Mouse (Mus musculus) midbrain, embryonic 16.5 days (tissue): Measurements from ENCODE around the gene Pnn. TPM values are rescaled to one million over a fixed set of nuclear protein-coding genes. Genes with fewer than 3 reads are reported as not detected.

Experiments used
- ATAC-seq: fragments of 200-750 bp; cut with Nextera tagmentation; 2 replicates; pipeline ENCODE4 v1.8.0; 2017; ENCODE audit warnings: moderate TSS enrichment
- H3K27ac ChIP-seq: fragments of 300-500 bp; sonication (generic); 2 replicates; pipeline ENCODE4 v1.5.1; 2014; ENCODE audit warnings: mild to moderate bottlenecking, low read length, mixed read lengths
- H3K27me3 ChIP-seq: fragments of 300-500 bp; sonication (generic); 2 replicates; pipeline ENCODE4 v1.6.1; 2014; ENCODE audit warnings: low read depth, low read length, mixed read lengths; ENCODE audit not compliant: control insufficient read depth, insufficient read depth
- H3K36me3 ChIP-seq: fragments of 300-500 bp; sonication (generic); 2 replicates; pipeline ENCODE4 v1.6.1; 2014; ENCODE audit warnings: mild to moderate bottlenecking, low read length, moderate library complexity, mixed read lengths; ENCODE audit not compliant: control insufficient read depth, insufficient read depth
- H3K4me1 ChIP-seq: fragments of 300-500 bp; sonication (generic); 2 replicates; pipeline ENCODE4 v1.6.1; 2014; ENCODE audit warnings: mild to moderate bottlenecking, low read length, mixed read lengths; ENCODE audit not compliant: control insufficient read depth, insufficient read depth
- H3K4me2 ChIP-seq: fragments of 300-500 bp; sonication (generic); 2 replicates; pipeline ENCODE4 v1.6.1; 2014; ENCODE audit warnings: mild to moderate bottlenecking, low read length, mixed read lengths
- H3K4me3 ChIP-seq: fragments of 300-500 bp; sonication (generic); 2 replicates; pipeline ENCODE4 v1.5.1; 2014; ENCODE audit warnings: low read depth, mild to moderate bottlenecking, low read length, moderate library complexity, mixed read lengths
- H3K9ac ChIP-seq: fragments of 300-500 bp; sonication (generic); 2 replicates; pipeline ENCODE4 v1.6.1; 2014; ENCODE audit warnings: low read depth, low read length, mixed read lengths
- H3K9me3 ChIP-seq: fragments of 300-500 bp; sonication (generic); replicated peaks from 2 replicates; pipeline ENCODE4 v1.6.1; 2014; ENCODE audit warnings: mild to moderate bottlenecking, low read length, mixed read lengths; ENCODE audit not compliant: control insufficient read depth, poor library complexity, severe bottlenecking
- WGBS: fragments of 180-500 bp; shearing (Covaris S2); extraction: QIAGEN DNeasy Blood & Tissue Kit; methylation state at CpG from one replicate; pipeline ENCODE4 v1.1.7; 2014; 5-methylcytosine and 5-hydroxymethylcytosine counted together
- polyA plus RNA-seq: library from polyadenylated mRNA; unstranded; fragments of >200 nt; fragmentation: Nextera tagmentation; extraction: Ambion mirVana; gene quantifications from 2 replicates; pipeline ENCODE4 v1.2.1, GENCODE M21; 2015

The Pnn gene
- 85.6 and 90.5 TPM in 2 replicates for polyA plus RNA-seq

- Histone ChIP-seq H3K36me3 (peaks cover 21% of the 10 kb centered on the region), H3K4me3 (peak within 1 kb of the TSS; percentile 98), H3K27me3 (no peaks in the 10 kb centered on the region), H3K4me2 (peak within 1 kb of the TSS; percentile 96), H3K4me1 (peaks cover 11% of the 10 kb centered on the region), H3K9ac (peak within 1 kb of the TSS; percentile 100), H3K27ac (peak within 1 kb of the TSS; percentile 96), H3K9me3 (no peaks in the 10 kb centered on the region)
- under 1% methylated on average over 42 of the region's 43 CpGs for WGBS
- peak; percentile 100 for ATAC-seq
These were observed at the start of gene Pnn for GRCm38 (mm10) chr12:59066448-59067077. Gene Pnn, plus strand, starts transcription at chr12:59066884.

- Histone ChIP-seq H3K9ac (no peak overlapping the region), H3K4me2 (no peak overlapping the region), H3K36me3 (0 out of 2 replicates have a peak, but pooled peaks cover 4% of the 10 kb centered on the region), H3K4me1 (peaks cover 4% of the 10 kb centered on the region; the same call in 1 of the 2 replicates), H3K27me3 (no peaks in the 10 kb centered on the region), H3K27ac (no peak overlapping the region), H3K9me3 (no peaks in the 10 kb centered on the region), H3K4me3 (no peak overlapping the region)
- no peak for ATAC-seq
- 92% methylated on average over 8 of the region's 8 CpGs for WGBS
These were observed 48.7 kb upstream of the Pnn start for GRCm38 (mm10) chr12:59017970-59018369.

DNA sequence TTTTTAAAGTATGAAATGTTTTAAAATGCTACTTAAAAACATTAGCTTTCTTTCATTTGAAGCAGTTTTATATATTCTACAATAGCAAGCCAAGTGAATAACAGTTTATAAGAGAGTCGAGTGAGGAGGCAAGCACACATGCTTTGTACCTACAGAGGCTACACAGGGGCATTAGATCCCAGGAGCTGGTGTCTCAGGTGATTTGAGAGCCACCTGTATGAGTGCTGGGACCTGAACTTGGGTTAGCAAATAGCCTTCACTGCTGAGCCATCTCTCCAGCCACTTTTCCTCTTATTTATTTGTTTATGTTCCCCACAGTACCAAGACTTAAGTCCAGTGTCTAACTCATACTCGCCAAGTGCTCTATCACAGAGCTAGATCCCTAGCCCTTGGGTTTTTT is 46.8 kb upstream of the Pnn start:
- no peaks in the 10 kb centered on the region for H3K4me1 ChIP-seq
- H3K4me2 ChIP-seq, result no peak overlapping the region
- H3K36me3 ChIP-seq, result peaks cover 6% of the 10 kb centered on the region; the same call in 1 of the 2 replicates
- no peak overlapping the region for H3K27ac ChIP-seq
- H3K9me3 ChIP-seq, result no peaks in the 10 kb centered on the region
- ATAC-seq, result no peak
- WGBS, result 95% methylated on average over 2 of the region's 2 CpGs
- no peak overlapping the region for H3K9ac ChIP-seq
- no peaks in the 10 kb centered on the region for H3K27me3 ChIP-seq
- no peak overlapping the region for H3K4me3 ChIP-seq

- no peaks in the 10 kb centered on the region for H3K27me3 ChIP-seq
These were observed 45.4 kb upstream of the Pnn start for GRCm38 (mm10) chr12:59021306-59021705.

DNA sequence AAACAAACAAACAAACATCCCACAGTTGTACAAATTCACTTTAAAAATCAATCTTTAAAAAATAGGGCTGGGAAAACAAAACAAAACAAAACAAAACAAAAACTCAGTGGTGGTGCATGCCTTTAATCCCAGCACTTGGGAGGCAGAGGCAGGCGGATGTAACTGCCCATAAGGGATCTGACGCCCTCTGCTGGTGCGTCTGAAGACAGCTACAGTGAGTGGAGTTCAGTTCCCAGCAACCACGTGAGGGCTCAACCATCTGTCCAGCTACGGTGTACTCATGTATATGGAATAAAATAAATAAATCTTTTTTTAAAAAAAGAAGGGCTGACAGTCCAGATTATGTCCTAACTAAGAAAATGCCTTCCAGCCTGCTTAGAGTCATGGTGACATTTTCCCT is 34.6 kb upstream of the Pnn start:
- Histone ChIP-seq H3K4me1 (no peaks in the 10 kb centered on the region), H3K4me3 (no peak overlapping the region), H3K9me3 (no peaks in the 10 kb centered on the region), H3K4me2 (no peak overlapping the region), H3K36me3 (no peaks in the 10 kb centered on the region), H3K27ac (no peak overlapping the region), H3K9ac (no peak overlapping the region), H3K27me3 (no peaks in the 10 kb centered on the region)
- 79% methylated on average over 5 of the region's 5 CpGs for WGBS
- ATAC-seq, result no peak

More at GRCm38 (mm10) chr12:59021306-59021705, 45.4 kb upstream of the Pnn start:
- H3K36me3 ChIP-seq, result peaks cover 6% of the 10 kb centered on the region; the same call in 1 of the 2 replicates
- no peaks in the 10 kb centered on the region for H3K9me3 ChIP-seq
- no peak overlapping the region for H3K4me3 ChIP-seq
- no peak overlapping the region for H3K9ac ChIP-seq
- ATAC-seq, result no peak
- no peaks in the 10 kb centered on the region for H3K4me1 ChIP-seq
- H3K4me2 ChIP-seq, result no peak overlapping the region
- H3K27ac ChIP-seq, result no peak overlapping the region
- WGBS, result 99% methylated on average over 4 of the region's 4 CpGs

GRCm38 (mm10) chr12:59039162-59039970 is 27.3 kb upstream of the Pnn start:
- H3K27me3 ChIP-seq, result no peaks in the 10 kb centered on the region
- H3K4me3 ChIP-seq, result no peak overlapping the region
- H3K9me3 ChIP-seq, result no peaks in the 10 kb centered on the region
- ATAC-seq, result 0 out of 2 replicates have a peak, but pooled peaks have one; percentile 8
- H3K9ac ChIP-seq, result no peak overlapping the region
- WGBS, result 72% methylated on average over 10 of the region's 10 CpGs
- peaks cover 10% of the 10 kb centered on the region for H3K36me3 ChIP-seq
- no peak overlapping the region for H3K27ac ChIP-seq
- no peaks in the 10 kb centered on the region for H3K4me1 ChIP-seq
- no peak overlapping the region for H3K4me2 ChIP-seq

- Histone ChIP-seq H3K4me3 (no peak overlapping the region), H3K4me1 (no peaks in the 10 kb centered on the region), H3K36me3 (peaks cover 11% of the 10 kb centered on the region), H3K9ac (no peak overlapping the region), H3K9me3 (no peaks in the 10 kb centered on the region), H3K27me3 (no peaks in the 10 kb centered on the region), H3K27ac (peak overlapping the region; percentile 48; the same call in 1 of the 2 replicates), H3K4me2 (peak overlapping the region; percentile 6)
- WGBS, result 2% methylated on average over 23 of the region's 23 CpGs
- ATAC-seq, result peak; percentile 80
These were observed 26.5 kb upstream of the Pnn start for GRCm38 (mm10) chr12:59039971-59040844.

DNA sequence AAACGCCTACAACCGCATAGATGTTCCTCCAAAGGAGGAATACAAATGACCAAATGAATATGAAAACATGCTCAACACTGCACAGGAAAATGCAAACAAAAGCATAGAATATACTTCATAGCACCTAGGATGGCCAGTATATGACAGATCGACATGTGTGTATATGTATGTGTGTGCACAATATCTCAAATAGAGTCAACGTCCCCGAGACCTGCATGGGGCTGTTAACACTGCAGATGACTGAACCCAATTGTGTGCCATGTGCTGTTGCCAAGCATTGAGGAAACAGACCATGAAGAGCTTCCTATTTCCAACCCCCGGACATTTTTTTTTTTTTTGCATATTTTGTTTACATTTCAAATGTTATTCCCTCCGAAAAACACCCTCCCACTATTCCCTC is 25.8 kb upstream of the Pnn start:
- Histone ChIP-seq H3K9me3 (no peaks in the 10 kb centered on the region), H3K27me3 (no peaks in the 10 kb centered on the region), H3K27ac (no peak overlapping the region), H3K36me3 (peaks cover 12% of the 10 kb centered on the region), H3K9ac (no peak overlapping the region), H3K4me2 (no peak overlapping the region), H3K4me3 (no peak overlapping the region), H3K4me1 (no peaks in the 10 kb centered on the region)
- ATAC-seq, result 0 out of 2 replicates have a peak, but pooled peaks have one; percentile 54
- WGBS, result 34% methylated on average over 7 of the region's 7 CpGs
